Mouse (Mus musculus) limb, embryonic 12.5 days (tissue): Measurements from ENCODE around the gene Jhy. TPM values are rescaled to one million over a fixed set of nuclear protein-coding genes. Genes with fewer than 3 reads are reported as not detected.

Experiments used
- ATAC-seq: fragments of 200-750 bp; cut with Nextera tagmentation; 2 replicates; pipeline ENCODE4 v1.8.0; 2017; ENCODE audit warnings: low read depth, moderate TSS enrichment; ENCODE audit not compliant: insufficient number of reproducible peaks, insufficient read depth, low FRiP score, low TSS enrichment
- H3K27ac ChIP-seq: fragments of 300-500 bp; sonication (generic); 2 replicates; pipeline ENCODE4 v1.5.1; 2016; ENCODE audit warnings: mild to moderate bottlenecking, moderate library complexity
- H3K27me3 ChIP-seq: fragments of 300-500 bp; sonication (generic); 2 replicates; pipeline ENCODE4 v1.6.1; 2016; ENCODE audit warnings: mild to moderate bottlenecking, moderate library complexity
- H3K36me3 ChIP-seq: fragments of 300-500 bp; sonication (generic); 2 replicates; pipeline ENCODE4 v1.6.1; 2016; ENCODE audit warnings: mild to moderate bottlenecking, moderate library complexity
- H3K4me1 ChIP-seq: fragments of 300-500 bp; sonication (generic); replicated peaks from 2 replicates; pipeline ENCODE4 v1.6.1; 2016
- H3K4me2 ChIP-seq: fragments of 300-500 bp; sonication (generic); 2 replicates; pipeline ENCODE4 v1.6.1; 2016; ENCODE audit warnings: mild to moderate bottlenecking, moderate library complexity
- H3K4me3 ChIP-seq: fragments of 300-500 bp; sonication (generic); replicated peaks from 2 replicates; pipeline ENCODE4 v1.5.1; 2016; ENCODE audit warnings: mild to moderate bottlenecking
- H3K9ac ChIP-seq: fragments of 300-500 bp; sonication (generic); replicated peaks from 2 replicates; pipeline ENCODE4 v1.6.1; 2016; ENCODE audit warnings: mild to moderate bottlenecking, moderate library complexity
- H3K9me3 ChIP-seq: fragments of 300-500 bp; sonication (generic); 2 replicates; pipeline ENCODE4 v1.6.1; 2016; ENCODE audit warnings: mild to moderate bottlenecking, moderate library complexity
- WGBS: fragments of 180-500 bp; shearing (Covaris S2); methylation state at CpG from one replicate; pipeline ENCODE4 v1.1.7; 2016; 5-methylcytosine and 5-hydroxymethylcytosine counted together
- polyA plus RNA-seq: library from polyadenylated mRNA; unstranded; fragments of >200 nt; fragmentation: Nextera tagmentation; extraction: Ambion mirVana; gene quantifications from 2 replicates; pipeline ENCODE4 v1.2.1, GENCODE M21; 2016

The Jhy gene
- polyA plus RNA-seq: 0.15 TPM in 1 of 2 replicates, not detected in the other

DNA sequence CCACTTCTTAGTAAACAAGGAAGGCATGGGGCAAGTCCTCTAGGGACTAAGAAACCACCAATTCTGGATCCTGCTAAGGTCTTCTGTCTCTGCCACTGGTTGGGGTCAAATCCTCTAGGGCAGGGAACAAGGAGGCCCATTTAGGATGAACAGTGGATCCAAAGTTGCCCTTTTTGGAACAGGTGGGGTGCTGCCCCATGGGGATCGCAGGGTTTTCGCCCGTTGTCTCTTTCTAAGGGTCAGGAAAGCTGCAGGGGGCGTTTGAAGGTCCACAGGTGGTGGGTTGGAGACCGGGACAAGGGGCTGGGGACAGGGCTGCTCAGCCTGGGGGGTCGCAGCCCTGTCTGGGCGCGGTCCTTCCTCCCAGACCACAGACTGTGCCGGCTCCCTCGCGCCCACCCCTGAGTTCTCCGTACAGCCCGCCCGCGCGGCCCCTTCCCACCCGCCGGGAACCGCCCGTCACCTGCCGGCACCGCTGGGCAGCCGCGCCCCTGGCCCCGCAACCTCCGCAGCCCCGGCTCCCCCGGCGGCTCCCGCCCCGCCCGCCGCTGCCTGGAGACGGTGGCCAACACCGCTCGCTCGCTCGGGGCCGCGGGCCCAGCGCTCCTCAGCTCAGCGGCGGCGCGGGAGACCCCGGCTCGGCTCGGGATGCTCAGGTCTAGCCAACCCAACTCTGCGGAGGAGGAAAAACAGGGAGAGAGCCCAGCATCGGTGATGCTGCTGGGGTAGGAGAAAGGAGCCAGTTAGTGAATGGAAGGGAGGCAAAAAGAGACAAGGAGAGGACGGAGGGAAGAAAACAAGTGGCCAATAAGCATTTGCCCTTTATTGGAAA is at the start of gene Jhy:
TSS of gene Jhy (minus strand) at position 533 of the 832 bp plus-strand sequence.
- peaks cover 18% of the 10 kb centered on the region; the same call in 1 of the 2 replicates for H3K4me1 ChIP-seq
- no peaks in the 10 kb centered on the region for H3K36me3 ChIP-seq
- peaks cover 35% of the 10 kb centered on the region for H3K27me3 ChIP-seq
- no peaks in the 10 kb centered on the region for H3K9me3 ChIP-seq
- peak within 1 kb of the TSS; percentile 99 for H3K4me2 ChIP-seq
- peak; percentile 71 for ATAC-seq
- 2% methylated on average over 33 of the region's 51 CpGs for WGBS
- no peak within 1 kb of the TSS for H3K27ac ChIP-seq
- peak within 1 kb of the TSS; percentile 58 for H3K4me3 ChIP-seq
- peak within 1 kb of the TSS; percentile 67 for H3K9ac ChIP-seq

DNA sequence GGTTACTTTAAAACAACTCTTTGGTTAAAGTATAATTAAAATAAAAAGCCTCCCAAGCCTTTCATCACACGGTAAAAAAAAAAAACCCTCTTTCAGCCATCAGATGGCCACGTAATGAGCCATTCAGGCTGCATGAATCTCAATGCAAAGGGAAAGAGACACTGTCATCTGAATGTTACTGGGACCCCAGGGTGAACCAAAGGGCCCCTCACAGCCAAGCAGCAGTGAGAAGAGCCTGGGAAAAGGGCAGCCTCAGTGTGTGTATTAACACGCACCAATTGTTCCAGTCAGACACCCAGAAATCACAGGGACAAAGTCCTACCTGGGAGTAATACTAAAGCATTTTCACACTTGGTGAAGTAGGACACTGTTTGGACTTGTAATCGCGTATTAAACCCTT is 48.5 kb upstream of the Jhy start:
- Histone ChIP-seq H3K4me2 (no peak overlapping the region), H3K4me3 (no peak overlapping the region), H3K27ac (no peak overlapping the region), H3K9ac (no peak overlapping the region), H3K9me3 (no peaks in the 10 kb centered on the region), H3K27me3 (no peaks in the 10 kb centered on the region), H3K36me3 (no peaks in the 10 kb centered on the region), H3K4me1 (peaks cover 4% of the 10 kb centered on the region; the same call in 1 of the 2 replicates)
- 92% methylated on average over 5 of the region's 5 CpGs for WGBS
- no peak for ATAC-seq

DNA sequence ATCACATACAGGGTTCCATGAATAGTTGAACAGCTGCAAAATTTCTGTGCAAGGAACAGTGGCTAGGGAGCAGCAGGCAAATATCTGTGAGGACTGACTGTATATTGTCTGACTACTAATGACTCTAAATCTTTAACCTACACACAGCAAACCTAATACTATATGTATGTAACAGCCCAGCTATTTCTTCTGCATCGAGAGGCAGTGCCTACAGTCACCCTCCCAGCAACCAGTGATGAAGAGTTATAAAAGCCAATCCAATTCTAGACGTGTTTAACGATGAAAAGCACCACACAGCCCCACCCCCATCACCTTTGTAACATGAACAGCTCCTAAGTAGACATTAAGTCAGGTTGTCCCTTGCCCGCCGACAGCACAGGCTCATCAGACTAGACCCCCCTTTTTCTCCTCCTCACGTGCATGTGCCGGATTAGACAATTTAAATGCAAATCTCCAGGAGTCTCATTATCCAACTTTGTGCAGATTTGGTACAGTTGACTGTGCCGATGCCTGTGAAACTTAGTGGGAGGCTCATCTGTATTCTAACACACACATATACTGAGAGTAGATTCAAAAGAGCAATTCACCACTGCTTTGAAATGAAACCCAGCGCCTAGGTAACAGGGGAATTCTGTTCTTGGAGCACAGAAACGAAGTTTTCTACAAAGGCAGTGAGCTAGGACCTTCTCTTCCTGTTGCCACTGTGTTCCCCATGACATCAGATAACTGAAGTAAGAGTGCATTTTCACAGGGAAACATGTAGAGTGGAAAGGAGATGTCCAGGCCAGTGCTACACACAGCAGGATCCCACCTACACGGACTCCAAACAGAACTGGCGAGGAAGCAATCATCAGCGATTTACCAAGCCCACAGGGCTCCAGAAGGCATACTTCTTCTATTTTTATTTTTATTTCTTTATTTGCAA is 47.9 kb upstream of the Jhy start:
- Histone ChIP-seq H3K4me3 (no peak overlapping the region), H3K36me3 (no peaks in the 10 kb centered on the region), H3K27ac (no peak overlapping the region), H3K4me1 (peaks cover 4% of the 10 kb centered on the region; the same call in 1 of the 2 replicates), H3K27me3 (no peaks in the 10 kb centered on the region), H3K4me2 (no peak overlapping the region), H3K9me3 (no peaks in the 10 kb centered on the region), H3K9ac (no peak overlapping the region)
- 67% methylated on average over 13 of the region's 13 CpGs for WGBS
- ATAC-seq: no peak

DNA sequence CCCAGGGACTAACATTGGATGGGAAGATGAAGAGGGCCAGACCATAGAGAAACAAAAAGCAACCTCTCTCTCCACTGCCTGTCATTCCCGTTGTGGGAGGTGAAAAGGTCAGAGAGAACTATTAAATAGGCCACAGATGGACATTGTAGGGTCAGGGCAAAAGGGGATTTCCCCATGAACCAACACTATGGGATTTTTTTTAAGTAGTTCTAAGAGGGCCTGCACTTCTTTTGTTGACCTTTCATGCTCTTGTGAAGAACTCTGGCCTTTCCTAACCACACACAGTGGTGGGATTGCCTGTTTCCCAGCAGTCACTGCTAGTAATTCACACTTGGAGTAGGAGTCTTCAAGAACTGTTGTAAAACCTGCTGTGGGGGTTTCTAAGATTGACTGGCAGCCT is 43.9 kb upstream of the Jhy start:
- H3K4me3 ChIP-seq: no peak overlapping the region
- no peaks in the 10 kb centered on the region for H3K9me3 ChIP-seq
- WGBS: 6% methylated on average over 1 of the region's 1 CpGs
- ATAC-seq: no peak
- no peak overlapping the region for H3K9ac ChIP-seq
- no peak overlapping the region for H3K27ac ChIP-seq
- no peak overlapping the region for H3K4me2 ChIP-seq
- no peaks in the 10 kb centered on the region for H3K36me3 ChIP-seq
- peaks cover 4% of the 10 kb centered on the region; the same call in 1 of the 2 replicates for H3K4me1 ChIP-seq
- no peaks in the 10 kb centered on the region for H3K27me3 ChIP-seq

DNA sequence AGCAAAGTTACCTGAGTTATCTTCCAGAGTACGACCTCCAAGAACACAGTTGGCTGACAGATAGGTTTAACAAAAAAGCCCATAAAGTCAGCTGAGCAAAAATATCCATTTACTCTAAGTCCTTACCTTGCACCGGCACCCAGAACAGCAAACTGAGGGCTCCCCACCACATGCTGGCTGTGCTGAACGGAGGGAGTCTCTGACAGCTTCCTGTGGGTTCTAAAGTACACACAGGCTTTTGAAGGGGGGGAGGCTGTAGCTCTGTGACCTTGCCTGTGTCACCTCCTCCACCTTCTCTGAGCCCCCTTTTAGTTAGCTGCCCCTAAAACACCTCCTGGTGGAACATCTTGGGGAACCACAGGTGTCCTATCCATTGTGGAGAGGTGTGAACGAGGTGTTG is 40.5 kb upstream of the Jhy start, which contains the start of gene Crtam:
TSS of gene Crtam (minus strand) at position 214 of the 400 bp plus-strand sequence.
- Histone ChIP-seq H3K9me3 (no peaks in the 10 kb centered on the region), H3K27me3 (no peaks in the 10 kb centered on the region), H3K4me2 (no peak within 1 kb of the TSS), H3K9ac (no peak within 1 kb of the TSS), H3K27ac (no peak within 1 kb of the TSS), H3K4me1 (0 out of 2 replicates have a peak, but pooled peaks cover 6% of the 10 kb centered on the region), H3K4me3 (no peak within 1 kb of the TSS), H3K36me3 (no peaks in the 10 kb centered on the region)
- ATAC-seq: no peak
- WGBS: 52% methylated on average over 4 of the region's 4 CpGs

DNA sequence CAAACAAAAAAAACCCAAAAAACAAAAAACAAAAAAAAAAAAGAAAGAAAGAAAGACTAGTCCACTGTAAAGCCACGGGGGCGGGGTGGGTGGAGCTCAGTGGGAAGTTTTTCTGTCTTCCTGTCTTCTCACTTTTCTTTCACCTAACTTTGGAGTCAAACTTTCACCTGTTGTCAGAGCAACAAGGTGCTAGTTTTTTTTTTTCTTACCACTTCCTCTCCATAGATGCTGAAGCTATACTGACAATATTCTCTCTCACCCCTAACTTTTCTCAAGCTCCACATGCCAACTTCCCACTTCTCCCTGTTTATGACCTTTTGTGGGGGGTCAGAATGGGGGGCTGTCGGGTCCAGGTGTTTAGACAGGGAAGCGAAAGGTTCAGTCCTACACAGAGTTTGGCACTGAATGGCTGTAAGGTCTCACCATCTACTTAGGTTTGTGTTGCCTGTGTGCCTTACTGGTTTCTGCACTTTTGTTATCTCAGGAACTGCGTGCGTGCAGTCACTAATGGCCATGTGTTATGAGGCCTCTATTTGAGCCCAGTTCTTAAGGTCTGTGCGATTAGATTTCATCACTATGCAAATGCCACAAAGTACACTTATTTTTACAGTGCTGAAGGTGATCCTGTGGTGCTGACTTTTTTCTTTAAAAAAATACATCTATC is 33.3 kb upstream of the Jhy start:
- Histone ChIP-seq H3K36me3 (no peaks in the 10 kb centered on the region), H3K27ac (no peak overlapping the region), H3K4me3 (no peak overlapping the region), H3K9me3 (no peaks in the 10 kb centered on the region), H3K4me1 (peaks cover 13% of the 10 kb centered on the region), H3K27me3 (no peaks in the 10 kb centered on the region), H3K9ac (no peak overlapping the region), H3K4me2 (no peak overlapping the region)
- no peak for ATAC-seq
- 83% methylated on average over 7 of the region's 7 CpGs for WGBS

DNA sequence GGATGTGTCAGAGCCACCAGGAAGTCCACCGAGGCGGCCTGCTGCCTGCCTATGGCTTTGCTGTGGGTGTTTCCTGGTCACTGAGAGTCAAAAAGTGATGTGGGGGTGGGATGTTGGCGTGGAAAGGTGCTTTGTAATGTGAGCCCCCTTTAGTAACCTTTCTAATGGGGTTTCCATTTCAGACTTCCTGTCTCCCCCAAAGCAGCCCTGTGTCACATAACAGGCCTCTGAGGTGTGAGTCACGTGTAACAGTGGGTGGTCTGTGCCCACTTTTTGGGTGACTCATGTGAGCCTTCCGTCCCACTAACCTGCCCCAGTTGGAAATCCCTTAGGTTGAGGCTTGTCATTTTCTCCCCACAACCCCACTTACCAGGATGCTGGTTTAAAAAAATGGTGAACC is 30.2 kb upstream of the Jhy start:
- no peaks in the 10 kb centered on the region for H3K36me3 ChIP-seq
- no peak overlapping the region for H3K4me3 ChIP-seq
- no peak overlapping the region for H3K4me2 ChIP-seq
- H3K4me1 ChIP-seq: peaks cover 17% of the 10 kb centered on the region
- no peak overlapping the region for H3K9ac ChIP-seq
- no peaks in the 10 kb centered on the region for H3K27me3 ChIP-seq
- 52% methylated on average over 5 of the region's 5 CpGs for WGBS
- no peak for ATAC-seq
- no peak overlapping the region for H3K27ac ChIP-seq
- no peaks in the 10 kb centered on the region for H3K9me3 ChIP-seq

DNA sequence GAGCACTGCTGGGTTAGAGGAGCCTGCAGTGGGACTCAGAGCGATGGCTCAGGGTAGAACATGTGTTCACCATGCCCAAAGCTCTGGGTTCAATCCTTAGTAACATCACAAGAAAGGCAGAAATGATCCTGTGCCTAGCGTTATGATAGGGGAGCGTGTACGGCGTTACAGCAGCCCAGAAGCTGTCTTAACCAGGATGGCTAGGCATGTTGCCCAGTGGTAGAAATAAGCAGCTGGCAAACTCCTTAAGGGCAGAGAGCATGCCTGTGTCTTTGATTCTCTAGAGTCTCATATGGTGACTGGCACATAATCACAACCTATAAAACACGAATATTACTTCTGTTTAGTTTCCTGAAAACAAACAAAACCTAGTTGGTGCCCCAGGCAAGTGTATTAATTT is 27.6 kb upstream of the Jhy start:
- no peak for ATAC-seq
- H3K9ac ChIP-seq: no peak overlapping the region
- peaks cover 21% of the 10 kb centered on the region for H3K4me1 ChIP-seq
- H3K27ac ChIP-seq: no peak overlapping the region
- H3K4me2 ChIP-seq: no peak overlapping the region
- no peak overlapping the region for H3K4me3 ChIP-seq
- no peaks in the 10 kb centered on the region for H3K9me3 ChIP-seq
- 85% methylated on average over 6 of the region's 6 CpGs for WGBS
- H3K27me3 ChIP-seq: no peaks in the 10 kb centered on the region
- no peaks in the 10 kb centered on the region for H3K36me3 ChIP-seq

DNA sequence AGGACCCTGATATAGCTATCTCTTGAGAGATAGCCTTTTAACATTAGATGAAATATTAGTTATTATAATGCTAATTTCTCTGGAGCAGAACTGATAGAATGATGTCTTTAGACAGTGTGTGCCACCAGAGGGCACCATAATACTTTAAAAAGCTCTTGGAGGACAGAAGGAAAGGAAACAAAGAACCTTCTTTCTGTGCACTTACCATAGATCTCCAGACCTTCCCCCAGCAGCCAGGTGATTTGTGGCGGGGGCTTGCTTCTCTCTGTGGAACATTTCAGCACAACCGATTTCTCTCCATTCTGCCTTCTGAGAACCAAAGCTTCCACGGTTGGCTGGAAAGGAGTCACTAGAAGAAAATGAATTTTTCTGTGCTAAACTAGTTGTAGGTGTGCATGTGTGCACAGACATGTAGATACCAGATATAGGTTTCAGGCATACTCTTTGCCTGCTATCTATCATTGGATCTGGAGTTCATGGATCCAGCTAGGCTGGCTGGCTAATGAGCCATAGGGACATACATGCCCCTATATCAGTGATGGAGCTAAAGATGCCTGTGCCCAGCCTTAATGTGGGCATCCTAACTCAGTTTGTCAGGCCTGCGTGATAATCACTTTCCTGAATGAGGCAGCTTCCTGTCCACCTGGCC is 26.1 kb upstream of the Jhy start:
- Histone ChIP-seq H3K4me2 (no peak overlapping the region), H3K4me3 (no peak overlapping the region), H3K9ac (no peak overlapping the region), H3K4me1 (peaks cover 21% of the 10 kb centered on the region), H3K27ac (peak overlapping the region; percentile 41; the same call in 1 of the 2 replicates), H3K9me3 (no peaks in the 10 kb centered on the region), H3K27me3 (no peaks in the 10 kb centered on the region), H3K36me3 (no peaks in the 10 kb centered on the region)
- no peak for ATAC-seq
- WGBS: 41% methylated on average over 4 of the region's 4 CpGs

DNA sequence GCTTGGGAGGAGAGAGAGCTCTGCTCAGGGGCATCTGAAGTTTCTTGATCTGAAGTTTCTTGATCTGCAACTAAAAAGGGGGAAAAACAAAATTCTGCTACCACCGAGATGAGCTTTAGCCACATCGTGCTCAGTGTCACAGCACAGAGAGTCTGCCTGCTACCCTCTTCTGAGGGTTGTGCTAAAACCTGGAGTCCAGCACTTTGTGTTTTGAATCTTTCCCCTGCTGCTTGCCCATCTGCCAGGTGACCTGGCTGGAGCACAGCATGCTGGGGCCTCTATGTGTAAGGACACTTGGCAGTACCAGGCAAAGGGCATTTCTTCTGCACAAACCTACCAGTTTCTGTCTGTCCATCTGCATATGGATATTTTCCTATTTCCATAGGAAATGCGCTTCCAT is 20.4 kb upstream of the Jhy start:
- H3K9ac ChIP-seq: no peak overlapping the region
- H3K4me2 ChIP-seq: no peak overlapping the region
- no peak overlapping the region for H3K4me3 ChIP-seq
- peaks cover 5% of the 10 kb centered on the region; the same call in 1 of the 2 replicates for H3K4me1 ChIP-seq
- WGBS: 65% methylated on average over 3 of the region's 3 CpGs
- H3K36me3 ChIP-seq: no peaks in the 10 kb centered on the region
- no peak overlapping the region for H3K27ac ChIP-seq
- H3K27me3 ChIP-seq: 0 out of 2 replicates have a peak, but pooled peaks cover 3% of the 10 kb centered on the region
- no peaks in the 10 kb centered on the region for H3K9me3 ChIP-seq
- no peak for ATAC-seq
